Comparison of ENCODE assay signal across 19 mouse cellular contexts in the genomic region with DNA sequence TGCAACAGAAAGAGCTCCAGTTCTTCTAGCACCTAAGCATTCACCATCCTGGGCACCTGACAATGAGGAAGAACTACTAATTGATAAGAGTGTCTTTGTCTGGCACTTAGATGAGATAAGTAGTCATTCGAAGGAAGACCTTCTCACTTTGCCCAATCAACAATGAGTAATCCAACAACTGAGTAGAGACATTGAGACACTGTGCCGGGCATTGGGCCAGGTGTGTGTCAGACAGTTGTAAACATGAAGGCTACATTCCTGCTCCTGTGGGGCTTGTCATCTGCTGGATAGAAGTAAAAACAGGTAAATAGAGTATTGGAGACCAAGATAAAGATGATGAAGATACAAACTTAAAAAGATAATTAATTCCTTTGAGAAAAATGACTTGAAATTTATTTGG. TPM values are rescaled to one million over a fixed set of nuclear protein-coding genes. Genes with fewer than 3 reads are reported as not detected.
"Had no signal": no experiment of that assay in that cellular context is flagged by ENCODE, and none has a peak within 500 bp of the region (broad histone marks: within the 10 kb centered on the region; RNA-seq: fewer than 3 reads in every experiment).

No protein-coding gene starts in this region.

- H3K9me3 ChIP-seq: limb, embryonic 13.5 days; liver, embryonic 13.5 days; neural tube, embryonic 15.5 days had no signal

- H3K36me3 ChIP-seq: limb, embryonic 13.5 days; liver, embryonic 13.5 days; neural tube, embryonic 15.5 days had no signal

- H3K4me3 ChIP-seq: layer of hippocampus, adult 2 months; limb, embryonic 13.5 days; liver, embryonic 13.5 days; myocyte; neural tube, embryonic 15.5 days had no signal

- DNase-seq: kidney, adult 8-10 months; kidney, postnatal 4 days; left cerebral cortex, postnatal 4 days; liver, embryonic 13.5 days; lung, adult 2 months; lung, postnatal 36 days; midbrain, embryonic 14.5 days; thymus, postnatal 4 days had no signal

- H3K27ac ChIP-seq: kidney, postnatal 0 days; layer of hippocampus, adult 2 months; limb, embryonic 13.5 days; liver, embryonic 13.5 days; neural tube, embryonic 15.5 days; stomach, postnatal 0 days had no signal

RNA-seq across cellular contexts. Expression of a gene that starts 4.7 kb away (rescaled TPM):
- total RNA-seq: megakaryocyte progenitor cell, adult 5-6 weeks had no signal
- polyA plus RNA-seq: liver, embryonic 13.5 days had no signal

RNA-seq across cellular contexts. Expression of a gene that starts 40.1 kb away (rescaled TPM):
- total RNA-seq: layer of hippocampus, postnatal 10 days; left cerebral cortex, postnatal 10 days; left cerebral cortex, postnatal 4 days; megakaryocyte progenitor cell, adult 5-6 weeks had no signal
- polyA plus RNA-seq: kidney, postnatal 0 days; limb, embryonic 13.5 days; liver, embryonic 13.5 days; lung, adult 2 months; lung, postnatal 0 days; midbrain, embryonic 14.5 days; myocyte; neural tube, embryonic 11.5 days; neural tube, embryonic 15.5 days had no signal
